Mouse (Mus musculus) heart, adult 8-10 months (tissue): ENCODE data around the gene Ptger3. TPM values are rescaled to one million over a fixed set of nuclear protein-coding genes. Genes with fewer than 3 reads are reported as not detected.

Experiments used
- DNase-seq: peaks from one replicate; pipeline ENCODE4 v3.0.0; 2022; ENCODE audit warnings: low spot score
- total RNA-seq, 4 experiments: library from RNA; stranded (reverse); gene quantifications; 2 replicates each; pipeline ENCODE4 v1.2.4; 2022

Ptger3 gene
- total RNA-seq, 4 experiments from 2014 or later = 0.22 to 0.34 (median 0.28) TPM

- DNase-seq = no peak
These were observed 16.1 kb downstream of the Ptger3 start for GRCm38 (mm10) chr3:157582626-157583405.

- no peak for DNase-seq
These were observed 31.2 kb downstream of the Ptger3 start for GRCm38 (mm10) chr3:157597837-157598379.

GRCm38 (mm10) chr3:157604684-157605410 lies 38.2 kb downstream of the Ptger3 start:
- DNase-seq = no peak

GRCm38 (mm10) chr3:157605411-157605740 lies 38.7 kb downstream of the Ptger3 start:
- no peak for DNase-seq

GRCm38 (mm10) chr3:157613542-157613941 lies 46.9 kb downstream of the Ptger3 start:
- DNase-seq = no peak

DNA sequence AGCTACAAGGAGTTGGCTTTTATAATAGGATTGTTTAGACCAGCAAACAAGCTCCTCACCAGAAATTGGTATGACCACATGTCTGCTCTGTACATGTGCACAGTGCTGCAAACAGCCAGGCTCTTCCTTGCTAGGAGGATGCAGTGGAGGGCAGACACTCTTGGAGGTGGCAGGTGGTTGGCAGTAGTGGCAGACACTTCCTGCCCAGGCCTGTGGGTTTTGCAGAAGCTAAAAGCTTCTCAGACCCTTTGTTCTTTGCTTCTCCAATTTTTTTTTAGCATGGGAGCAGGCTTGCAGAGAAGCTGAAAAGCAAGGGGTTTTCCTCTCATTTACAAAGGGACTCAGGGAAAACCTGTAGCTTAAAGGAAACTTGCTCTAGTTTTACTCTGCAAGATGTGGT lies 50.3 kb downstream of the Ptger3 start:
- no peak for DNase-seq

DNA sequence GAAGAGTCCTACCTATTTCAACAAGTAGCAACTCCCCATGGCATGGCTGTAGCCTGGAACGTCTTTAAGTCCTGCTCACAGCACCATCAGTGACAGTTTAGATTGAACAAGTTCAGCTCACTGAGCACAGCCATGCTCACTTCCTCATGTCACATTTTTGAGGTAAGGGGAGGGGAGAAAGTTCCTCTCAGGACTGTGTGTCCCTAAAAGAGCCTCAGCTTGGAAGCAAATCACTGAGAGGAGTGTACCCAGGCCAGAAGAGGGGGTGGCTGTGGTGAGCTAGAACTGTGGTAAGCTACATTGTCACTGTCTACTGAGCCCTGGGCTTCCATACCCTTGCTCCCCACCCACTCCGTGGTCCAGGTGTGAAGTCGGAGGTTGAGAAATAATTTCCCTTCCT lies 60.7 kb downstream of the Ptger3 start:
- DNase-seq = no peak

- no peak for DNase-seq
These were observed 64.0 kb downstream of the Ptger3 start for GRCm38 (mm10) chr3:157630671-157631070.

DNA sequence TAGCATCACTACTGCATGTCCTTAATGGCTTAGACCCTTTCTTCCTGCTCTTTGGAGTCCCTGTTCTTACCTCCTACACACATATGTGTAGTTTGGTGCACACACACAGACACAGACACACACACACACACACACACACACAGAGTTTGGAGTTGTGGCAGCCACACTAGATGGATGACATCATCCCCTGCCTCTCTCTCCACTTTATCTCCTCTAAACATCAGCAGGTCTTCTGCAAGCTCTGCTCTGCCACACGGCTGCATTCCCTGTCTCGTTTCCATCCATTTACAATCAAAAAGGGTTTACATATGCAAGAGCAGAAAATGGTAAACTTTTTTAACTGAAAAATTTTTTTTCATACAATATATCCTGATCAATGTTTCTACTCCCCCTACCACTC lies 64.7 kb downstream of the Ptger3 start:
- no peak for DNase-seq

- DNase-seq = no peak
These were observed 67.7 kb downstream of the Ptger3 start for GRCm38 (mm10) chr3:157634431-157634830.

GRCm38 (mm10) chr3:157635713-157636112 lies 69.0 kb downstream of the Ptger3 start:
- no peak for DNase-seq

DNA sequence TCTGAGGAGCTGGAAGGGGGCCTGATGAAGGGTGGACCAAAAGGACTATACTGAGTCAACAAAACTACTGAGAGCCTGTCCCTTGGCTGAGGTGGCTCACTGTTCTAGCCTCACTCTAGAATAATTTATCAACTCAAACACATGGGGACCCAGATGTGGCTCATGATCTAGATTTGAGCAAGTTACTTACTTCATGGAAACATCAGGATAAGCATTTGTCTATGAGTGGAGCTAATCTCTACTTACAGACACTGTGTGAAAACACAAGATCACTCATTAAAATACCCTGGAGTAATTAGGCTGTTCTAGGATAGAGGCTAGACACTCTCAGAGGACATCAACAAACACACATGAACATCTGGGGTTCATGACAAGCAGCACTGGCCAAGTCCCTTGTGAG lies 70.2 kb downstream of the Ptger3 start:
- DNase-seq = no peak

GRCm38 (mm10) chr3:157637341-157637740 lies 70.6 kb downstream of the Ptger3 start:
- DNase-seq = no peak

GRCm38 (mm10) chr3:157641634-157642033 lies 74.9 kb downstream of the Ptger3 start:
- no peak for DNase-seq

- DNase-seq = no peak
These were observed 94.9 kb downstream of the Ptger3 start for GRCm38 (mm10) chr3:157661622-157662021.

- DNase-seq = no peak
These were observed 97.9 kb downstream of the Ptger3 start for GRCm38 (mm10) chr3:157664486-157665041.

DNA sequence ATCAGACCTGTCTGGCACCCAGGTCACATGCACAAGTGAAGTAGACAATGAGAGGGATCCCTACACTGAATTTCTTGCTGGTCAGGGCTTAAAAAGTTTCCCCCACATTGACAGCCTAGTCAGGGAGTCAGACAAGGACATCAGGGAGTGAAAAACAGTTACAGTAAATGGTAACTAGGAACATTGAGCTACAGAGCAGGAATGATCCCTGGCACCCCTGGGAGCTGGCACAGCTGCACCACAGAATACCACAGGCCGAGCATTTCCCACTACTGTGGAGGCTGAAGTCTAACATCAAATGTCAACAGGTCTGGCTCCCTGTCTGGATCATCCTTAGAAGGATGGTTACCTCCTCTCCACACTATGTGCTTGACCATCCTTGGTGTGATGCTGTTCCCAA lies 98.8 kb downstream of the Ptger3 start:
- DNase-seq = no peak

DNA sequence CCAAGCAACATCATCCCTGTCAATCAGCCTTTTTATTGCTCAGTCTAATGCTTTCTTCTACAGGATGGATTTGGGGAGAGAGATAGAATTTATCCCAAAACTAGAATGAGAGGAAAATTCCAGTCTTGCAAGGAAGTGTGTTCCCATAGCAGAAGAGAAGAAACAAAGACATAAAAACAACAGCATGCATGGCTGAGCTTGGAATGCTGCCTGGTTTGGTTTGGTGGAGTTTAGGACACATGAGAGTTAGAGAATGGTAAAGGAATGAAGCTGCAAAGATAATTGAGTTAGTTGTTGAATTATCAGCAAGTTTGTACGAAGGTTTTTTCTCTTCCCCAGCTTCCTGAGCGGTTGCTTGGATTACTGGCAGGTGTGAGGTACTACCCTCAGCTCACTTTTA lies 99.5 kb downstream of the Ptger3 start:
- no peak for DNase-seq

DNA sequence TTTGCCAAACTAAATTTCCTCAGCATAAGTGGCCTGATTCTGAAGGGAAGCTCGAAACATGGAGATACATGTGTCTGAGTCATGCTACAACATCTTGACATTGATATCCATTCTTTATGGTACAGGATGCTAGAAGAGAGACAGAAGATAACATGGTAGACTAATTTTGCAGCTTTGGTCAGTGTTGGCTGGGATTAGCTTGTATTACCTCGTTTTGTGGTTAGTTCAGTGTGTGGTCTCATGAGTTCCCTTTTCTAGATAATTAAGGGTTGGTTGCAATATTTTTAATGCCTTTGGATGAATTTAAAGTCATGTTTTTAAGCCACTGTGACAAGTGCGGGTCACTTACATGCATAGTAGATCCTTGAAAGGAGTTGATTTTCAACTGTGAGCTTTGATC lies 119.4 kb downstream of the Ptger3 start:
- DNase-seq = no peak

DNA sequence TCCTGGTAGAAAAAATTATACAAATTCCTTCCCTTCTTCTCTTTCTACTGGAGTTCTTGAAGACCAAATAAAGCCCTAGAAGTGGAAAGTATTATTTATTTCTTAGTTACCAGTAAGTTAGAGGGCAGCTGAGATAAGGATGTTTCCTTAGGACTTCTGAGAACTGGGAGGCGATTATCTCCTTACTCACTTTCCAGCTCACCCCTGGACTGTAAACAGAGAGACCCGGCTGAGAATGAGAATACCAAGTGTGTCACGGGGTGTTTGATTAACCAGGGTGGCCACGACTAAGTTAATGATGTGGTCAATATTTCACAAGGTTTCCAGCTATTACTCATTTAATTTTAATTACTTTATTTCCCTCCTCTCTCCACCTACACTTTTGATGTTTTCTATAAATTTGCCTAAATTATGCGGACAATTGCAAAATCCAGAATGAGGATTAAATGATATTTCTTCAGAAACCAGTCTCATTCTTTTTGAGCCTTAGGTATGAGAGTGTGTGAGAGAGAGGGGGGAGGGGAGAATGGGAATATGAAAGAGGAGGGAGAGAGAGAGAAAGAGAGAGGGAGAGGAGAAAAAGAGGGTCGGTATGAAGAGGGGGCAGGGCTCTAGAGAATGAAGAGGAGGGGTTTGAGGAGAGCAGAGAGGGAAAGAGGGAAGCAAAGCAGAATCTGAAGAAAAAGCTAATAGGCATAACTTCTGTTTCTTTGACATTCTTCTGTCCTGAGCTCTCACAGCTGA lies 121.9 kb downstream of the Ptger3 start:
- DNase-seq = no peak
